Mouse (Mus musculus): ENCODE measurements at regions not wholly inside any gene's neighbourhood (a gene's known extent, or its start where the extent isn't known, plus 50 kb on each side); places are given as distances from the start of the nearest gene placed in this dataset.

DNA sequence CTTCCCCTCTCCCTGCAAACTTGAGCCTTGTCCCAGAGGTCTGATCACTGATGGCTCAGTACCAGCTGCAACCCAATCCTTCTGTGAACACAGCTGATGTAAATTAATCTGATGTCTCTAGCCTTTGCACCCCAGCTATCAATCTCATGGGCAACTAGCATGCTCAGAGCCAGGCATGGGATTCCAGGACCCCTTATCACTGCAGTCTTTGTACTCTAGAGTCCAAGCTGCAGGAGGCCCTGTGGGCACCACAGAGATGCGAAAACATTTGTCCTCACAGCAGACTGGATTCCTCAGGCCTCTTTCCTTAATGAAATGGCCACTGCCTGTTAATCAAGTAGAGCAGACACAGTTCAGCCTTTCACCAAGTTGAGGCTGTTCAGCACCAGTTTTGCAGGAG is 272.0 kb upstream of the Rasgrp1 start:
- TF ChIP-seq CTCF (IDR thresholded peaks at IDR 0.05; ENCODE audit: low read depth, low read length) (no peak), POLR2AphosphoS5 (IDR thresholded peaks at IDR 0.05; ENCODE audit: insufficient replicate concordance, low read depth, low read length) (no peak)

Data from G1E (cell line).